Mouse (Mus musculus) layer of hippocampus, postnatal 14 days (tissue): Measurements from ENCODE around the gene Clcn6. TPM values are rescaled to one million over a fixed set of nuclear protein-coding genes. Genes with fewer than 3 reads are reported as not detected.

ENCODE experiments used
- DNase-seq, 2 experiments: peaks; one replicate each; pipeline ENCODE4 v3.0.0; 2021 to 2022; ENCODE audit warnings: low spot score in 2 of 2, mixed read lengths in 1 of 2
- total RNA-seq, 2 experiments: library from RNA; stranded (reverse); gene quantifications; 2 replicates each; pipeline ENCODE4 v1.2.3; 2021

The Clcn6 gene
- total RNA-seq, 2 experiments from 2014 or later: 64.2 to 65.0 TPM

- DNase-seq: peak in 1 of 2 experiments; percentile 35
Observed at GRCm38 (mm10) chr4:148040933-148041610, 2.5 kb upstream of the Clcn6 start.

DNA sequence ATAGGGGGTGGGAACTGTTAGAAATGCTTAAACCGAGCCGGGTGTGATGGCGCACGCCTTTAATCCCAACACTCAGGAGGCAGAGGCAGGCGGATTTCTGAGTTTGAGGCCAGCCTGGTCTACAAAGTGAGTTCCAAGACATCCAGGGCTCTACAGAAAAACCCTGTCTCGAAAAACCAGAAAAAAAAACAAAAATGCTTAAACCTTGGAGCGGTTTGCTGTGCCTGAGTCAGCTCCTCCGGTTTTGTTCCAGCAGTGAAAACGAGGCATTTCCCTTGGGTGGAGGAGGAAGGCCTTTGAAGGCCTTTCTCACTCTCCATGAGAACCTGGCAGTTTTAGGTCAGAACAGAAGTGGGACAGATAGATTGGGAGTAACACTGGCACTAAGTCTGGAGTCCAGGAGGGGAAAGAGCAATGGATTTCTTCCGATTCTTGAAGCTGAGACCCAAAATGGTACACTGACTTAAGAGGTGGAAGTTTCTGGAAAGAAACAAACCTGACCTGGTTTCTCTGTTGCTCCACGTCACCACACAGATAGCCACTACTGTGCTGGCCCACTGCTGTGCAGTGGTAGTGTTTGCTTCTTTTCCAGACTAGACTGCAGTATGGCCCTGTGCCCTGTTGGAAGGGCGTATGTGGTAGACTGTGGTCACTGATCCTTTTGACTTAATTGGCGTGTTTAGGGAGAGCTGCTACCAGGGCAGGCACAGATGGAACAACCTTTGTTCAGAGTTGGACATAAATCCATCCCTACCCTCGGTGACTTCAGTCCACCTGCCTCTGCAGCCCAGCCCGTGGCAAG lies 1.6 kb upstream of the Clcn6 start:
- no peak for DNase-seq

- peak in 1 of 2 experiments; percentile 25 for DNase-seq
Observed at GRCm38 (mm10) chr4:148039254-148040028, 820 bp upstream of the Clcn6 start.

GRCm38 (mm10) chr4:148038079-148038599 lies 482 bp downstream of the Clcn6 start:
- no peak for DNase-seq

DNA sequence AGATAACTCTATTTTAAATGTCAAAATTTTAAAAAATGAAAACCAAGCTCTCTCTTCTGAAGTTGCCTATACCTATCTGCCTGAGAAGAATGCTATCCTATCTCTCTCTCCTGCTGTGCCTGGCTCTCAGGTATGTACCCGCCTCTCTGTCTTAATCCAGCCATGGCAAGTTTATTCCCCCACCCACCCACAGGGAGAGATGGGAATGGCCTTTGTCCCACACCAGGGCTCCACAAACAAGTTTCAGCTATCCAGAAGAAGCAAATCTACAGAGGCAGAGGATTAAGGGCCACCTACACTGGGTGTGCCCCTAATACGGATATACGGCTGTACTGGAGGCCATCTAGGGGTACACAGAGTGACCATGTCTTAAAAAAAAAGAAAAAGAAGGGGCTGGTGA lies 3.2 kb downstream of the Clcn6 start:
- DNase-seq: no peak

DNA sequence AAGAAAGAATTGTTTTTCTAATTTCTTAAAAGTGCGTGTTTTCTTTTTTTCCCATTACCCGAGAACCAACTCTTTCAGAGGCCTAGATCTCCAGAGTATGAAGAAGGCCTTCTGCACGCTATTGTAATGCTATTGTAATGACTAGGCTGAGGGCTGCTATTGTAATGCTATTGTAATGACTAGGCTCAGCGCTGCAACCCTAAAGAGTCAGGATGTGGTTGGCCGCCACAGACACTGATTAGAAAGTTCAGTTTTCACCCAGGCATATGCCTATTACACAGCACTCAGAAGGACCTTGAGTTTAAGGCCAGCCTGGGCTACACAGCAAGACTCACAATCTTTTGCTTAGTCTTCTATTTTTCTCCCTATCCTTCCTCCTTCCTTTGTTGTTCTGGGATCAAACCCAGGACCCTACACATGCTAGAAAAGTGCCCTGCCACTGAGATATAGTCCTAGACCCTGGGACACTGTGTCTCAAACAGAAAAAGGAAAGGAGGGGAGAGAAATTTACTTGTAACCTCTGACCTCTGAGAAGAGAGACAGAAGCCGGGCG lies 4.7 kb downstream of the Clcn6 start:
- no peak for DNase-seq

DNA sequence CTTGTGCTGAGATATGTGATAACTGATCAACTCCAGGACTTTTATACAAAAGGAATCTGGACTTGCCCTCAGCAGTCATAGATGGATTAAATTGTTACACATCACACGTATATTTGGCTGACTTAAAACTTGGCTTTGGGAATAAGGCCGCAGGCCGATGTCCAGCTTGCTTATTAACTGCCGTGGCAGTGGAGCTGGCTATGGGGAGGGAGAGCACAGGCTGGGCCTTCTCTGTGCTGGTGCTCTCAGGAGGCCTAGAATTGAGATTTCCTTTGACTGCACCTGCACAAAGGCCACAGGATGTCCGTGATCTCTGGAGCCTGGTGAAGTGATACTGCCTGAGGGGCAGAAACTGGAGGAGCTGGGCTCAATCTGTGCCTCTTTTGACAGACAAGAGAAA lies 8.1 kb downstream of the Clcn6 start:
- DNase-seq: no peak

- DNase-seq: no peak
Observed at GRCm38 (mm10) chr4:148029297-148029696, 9.3 kb downstream of the Clcn6 start.

GRCm38 (mm10) chr4:148024003-148024402 lies 14.6 kb downstream of the Clcn6 start:
- DNase-seq: no peak

GRCm38 (mm10) chr4:148018410-148018809 lies 20.2 kb downstream of the Clcn6 start:
- DNase-seq: no peak

- DNase-seq: no peak
Observed at GRCm38 (mm10) chr4:148016981-148017380, 21.6 kb downstream of the Clcn6 start.

GRCm38 (mm10) chr4:148015418-148015817 lies 23.2 kb downstream of the Clcn6 start:
- no peak for DNase-seq

DNA sequence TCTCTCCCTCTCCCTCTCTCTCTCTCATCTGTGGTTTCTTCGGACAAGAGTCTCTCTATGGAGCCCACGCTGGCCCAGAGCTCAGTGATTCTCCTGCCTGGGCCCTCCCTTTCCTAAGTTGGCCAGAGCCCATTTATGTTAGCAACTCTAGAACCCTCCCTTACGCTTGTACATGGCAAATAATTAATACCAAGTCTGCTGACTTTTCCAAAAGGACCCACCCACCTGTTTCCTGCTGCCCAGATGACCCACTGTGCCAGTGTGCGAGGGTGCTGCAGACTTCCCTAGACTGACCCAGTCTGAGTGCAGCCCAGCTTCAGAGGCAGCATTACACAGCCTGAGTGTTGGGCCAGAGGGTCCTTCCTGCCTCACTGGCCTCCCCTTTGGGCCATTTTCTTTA lies 26.4 kb downstream of the Clcn6 start:
- DNase-seq: no peak

DNA sequence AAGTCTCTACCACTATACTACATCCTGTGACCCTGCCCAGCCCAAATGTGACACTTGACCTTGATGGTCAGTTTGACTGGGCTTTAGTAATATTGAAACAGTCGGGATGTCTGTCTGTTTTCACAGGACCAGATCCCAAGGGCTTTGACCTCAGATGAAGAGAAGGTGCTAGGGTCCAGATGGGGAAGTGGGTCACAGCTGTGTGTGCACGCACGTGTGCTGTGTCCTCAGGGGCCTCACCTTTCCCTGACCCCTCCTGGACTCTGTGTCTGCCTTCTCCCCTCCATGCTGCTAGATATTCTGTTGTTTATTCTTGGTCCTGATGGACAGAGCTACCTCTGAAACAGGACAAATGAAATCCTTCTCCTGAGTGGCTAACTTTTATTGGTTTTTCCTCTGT lies 27.3 kb downstream of the Clcn6 start:
- DNase-seq: no peak

GRCm38 (mm10) chr4:148009641-148010040 lies 29.0 kb downstream of the Clcn6 start:
- no peak for DNase-seq

- DNase-seq: peak; percentile 62 to 63
Observed at GRCm38 (mm10) chr4:148008412-148008811, 30.2 kb downstream of the Clcn6 start.

GRCm38 (mm10) chr4:148004361-148004760 lies 34.3 kb downstream of the Clcn6 start:
- no peak for DNase-seq

DNA sequence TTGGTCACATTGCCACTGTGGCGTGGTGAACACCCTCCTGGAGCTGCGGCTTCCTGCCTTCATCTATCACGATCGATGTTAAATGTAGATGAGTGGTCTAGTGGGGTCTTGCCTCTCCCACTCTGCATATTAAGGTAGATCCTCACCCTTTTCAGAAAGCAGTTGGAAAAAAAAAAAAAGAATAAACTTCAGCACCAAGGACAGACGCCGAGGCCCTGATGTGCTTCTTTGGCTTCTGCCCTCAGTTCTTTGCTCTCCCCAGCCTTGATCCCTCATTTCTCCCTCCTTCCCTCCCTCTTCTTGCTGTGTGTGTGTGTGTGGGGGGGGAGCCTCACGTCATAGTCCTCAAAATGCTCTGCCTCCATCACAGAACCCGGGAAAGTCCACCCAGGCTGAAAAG lies 36.8 kb downstream of the Clcn6 start:
- no peak for DNase-seq

DNA sequence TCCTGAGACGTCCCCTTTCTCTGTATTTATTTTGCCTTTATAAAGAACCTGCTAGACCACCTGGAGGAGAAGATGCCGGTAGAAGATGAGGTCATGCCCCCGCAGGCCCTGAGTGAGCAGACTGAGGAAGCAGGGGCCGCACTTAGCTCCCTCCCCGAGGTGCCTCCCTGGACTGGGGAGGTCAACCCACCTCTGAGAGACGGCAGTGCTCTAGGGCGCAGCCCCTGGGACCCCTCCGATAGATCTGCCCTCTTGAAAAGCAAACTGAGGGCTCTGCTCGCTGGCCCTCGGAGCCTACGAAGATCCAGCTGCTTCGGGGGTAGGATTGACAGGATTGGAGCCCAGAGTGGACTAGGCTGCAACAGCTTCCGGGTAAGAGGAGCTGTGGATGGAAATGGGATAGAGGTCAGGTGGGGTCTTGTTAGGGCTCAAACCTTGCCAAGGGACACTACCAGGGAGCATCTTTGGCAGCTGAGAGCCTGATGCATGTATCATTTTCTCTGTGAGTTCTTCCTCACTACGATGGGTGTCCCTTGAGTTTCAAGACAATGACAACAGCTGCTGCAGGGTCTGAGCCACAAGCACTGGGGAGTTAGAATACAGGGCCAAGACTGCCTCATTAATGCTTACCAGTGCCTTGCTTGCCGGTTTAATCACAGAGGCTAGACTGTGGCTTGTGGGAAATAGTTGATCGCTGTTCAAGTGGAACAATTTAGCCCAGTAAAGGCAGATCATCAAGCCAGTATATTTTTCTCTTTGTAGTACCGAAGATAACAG lies 37.4 kb downstream of the Clcn6 start:
- no peak for DNase-seq

- DNase-seq: no peak
Observed at GRCm38 (mm10) chr4:148000202-148000772, 38.3 kb downstream of the Clcn6 start, which contains the start of gene Nppa. TSS of gene Nppa (plus strand) at chr4:148000722.
